Mouse (Mus musculus): ENCODE measurements around the gene Nol8. TPM values are rescaled to one million over a fixed set of nuclear protein-coding genes. Genes with fewer than 3 reads are reported as not detected.

The Nol8 gene
- polyA plus RNA-seq, 1 experiment, result 10.3 TPM

- no peaks in the 10 kb centered on the region for H3K4me1 ChIP-seq (ENCODE audit: control insufficient read depth, insufficient read depth, insufficient read length, low read length)
- no peak overlapping the region for H3K4me3 ChIP-seq (ENCODE audit: insufficient read depth, low read depth, low read length)
- no peak overlapping the region for H3K27ac ChIP-seq (replicated peaks; ENCODE audit: low read depth, low read length)
Measured at GRCm38 (mm10) chr13:49651136-49651535, 1.7 kb upstream of the Nol8 start.

- H3K4me3 ChIP-seq (ENCODE audit: insufficient read depth, low read depth, low read length), result peak overlapping the region; percentile 59; the same call in 1 of the 2 replicates
- no peaks in the 10 kb centered on the region for H3K4me1 ChIP-seq (ENCODE audit: control insufficient read depth, insufficient read depth, insufficient read length, low read length)
- no peak overlapping the region for H3K27ac ChIP-seq (replicated peaks; ENCODE audit: low read depth, low read length)
Measured at GRCm38 (mm10) chr13:49651781-49652351, 1.0 kb upstream of the Nol8 start.

DNA sequence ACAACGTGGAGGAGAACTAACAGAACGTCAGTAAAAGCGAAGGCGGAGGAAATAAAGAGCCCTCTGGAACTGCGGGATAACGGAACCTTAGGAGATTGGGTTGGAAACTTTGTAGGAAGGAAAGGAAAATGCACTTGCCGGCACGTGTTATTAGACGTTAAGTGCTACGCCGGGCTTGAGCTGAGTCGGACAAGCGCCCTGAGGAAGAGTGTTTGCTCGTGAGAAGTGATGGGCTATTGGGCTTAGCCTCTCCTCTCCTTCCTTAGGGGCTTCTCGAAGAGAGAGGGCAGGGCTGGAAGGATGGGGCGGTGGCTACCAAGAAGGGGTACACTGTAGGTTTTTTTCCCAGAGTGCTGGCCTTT, 283 bp downstream of the Nol8 start:
- Histone ChIP-seq H3K4me3 (ENCODE audit: insufficient read depth, low read depth, low read length) (peak overlapping the region; percentile 66), H3K27ac (replicated peaks; ENCODE audit: low read depth, low read length) (peak overlapping the region; percentile 74), H3K4me1 (ENCODE audit: control insufficient read depth, insufficient read depth, insufficient read length, low read length) (no peaks in the 10 kb centered on the region)

DNA sequence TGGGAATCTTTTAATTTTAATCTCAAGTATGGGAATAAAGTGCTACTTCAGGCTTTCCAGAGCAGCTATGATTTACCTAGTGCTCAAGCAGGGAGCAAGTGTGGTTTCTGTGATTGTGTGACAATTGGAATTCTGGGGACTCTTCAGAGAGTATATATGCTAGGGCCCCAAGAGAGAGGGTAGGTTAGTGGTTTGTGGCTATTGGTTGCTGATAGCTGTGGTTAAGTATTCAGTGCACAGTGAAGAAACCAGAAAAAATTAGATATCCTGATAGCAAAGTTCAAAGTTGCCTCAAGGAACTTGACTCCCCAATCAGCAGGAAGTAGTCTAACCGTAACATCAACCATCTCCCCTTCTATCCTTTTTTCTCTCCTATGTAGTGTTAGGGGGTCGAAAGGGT, 24.9 kb downstream of the Nol8 start:
- no peak overlapping the region for H3K27ac ChIP-seq (replicated peaks; ENCODE audit: low read depth, low read length)
- H3K4me3 ChIP-seq (ENCODE audit: insufficient read depth, low read depth, low read length), result no peak overlapping the region
- no peaks in the 10 kb centered on the region for H3K4me1 ChIP-seq (ENCODE audit: control insufficient read depth, insufficient read depth, insufficient read length, low read length)

DNA sequence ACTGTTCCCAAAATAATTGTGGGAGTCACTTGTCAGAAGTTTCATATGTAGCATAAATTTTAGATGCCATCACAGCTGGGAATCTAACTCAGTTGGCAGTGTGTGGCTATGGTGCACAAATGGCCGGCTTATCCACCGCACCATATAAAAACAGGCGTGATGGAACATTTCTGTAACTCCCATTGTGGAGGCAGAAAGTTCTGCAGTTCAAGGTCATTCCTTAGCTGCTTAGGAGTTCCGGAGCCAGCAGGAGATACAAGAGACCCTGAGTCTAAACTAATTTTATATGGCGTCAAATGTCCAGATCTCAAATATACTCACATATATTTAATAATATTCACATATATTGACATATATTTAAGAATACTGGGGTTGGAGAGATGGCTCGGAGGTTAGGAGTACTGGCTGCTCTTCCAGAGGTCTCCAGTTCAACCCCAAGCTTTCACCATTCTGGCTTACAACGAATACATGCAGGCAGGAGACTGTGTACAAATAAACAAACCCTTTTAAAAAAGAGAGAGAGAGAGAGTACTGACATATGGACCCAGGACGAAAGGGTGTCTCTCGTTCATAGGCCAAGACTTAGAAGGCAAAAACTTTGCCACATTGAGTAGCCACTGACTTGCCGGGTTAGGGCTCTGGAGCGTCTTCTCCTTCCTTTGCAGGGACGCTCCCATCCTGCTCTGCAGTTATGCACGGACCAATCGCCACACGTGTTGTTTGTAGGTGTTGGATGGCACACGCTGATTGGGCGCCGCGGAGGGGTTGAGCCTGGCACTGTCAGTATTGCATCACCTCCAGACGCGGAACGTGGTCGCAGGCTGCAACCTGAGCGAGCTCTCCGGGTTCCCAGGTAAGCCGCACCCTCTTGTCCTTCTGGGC, 28.7 kb downstream of the Nol8 start, which contains the start of gene Iars:
Gene Iars (plus strand): TSS at position 750 of the 882 bp plus-strand sequence.
- Histone ChIP-seq H3K4me3 (ENCODE audit: insufficient read depth, low read depth, low read length) (peak within 1 kb of the TSS; percentile 81), H3K27ac (replicated peaks; ENCODE audit: low read depth, low read length) (peak within 1 kb of the TSS; percentile 79), H3K4me1 (ENCODE audit: control insufficient read depth, insufficient read depth, insufficient read length, low read length) (0 out of 2 replicates have a peak, but pooled peaks cover 4% of the 10 kb centered on the region)

DNA sequence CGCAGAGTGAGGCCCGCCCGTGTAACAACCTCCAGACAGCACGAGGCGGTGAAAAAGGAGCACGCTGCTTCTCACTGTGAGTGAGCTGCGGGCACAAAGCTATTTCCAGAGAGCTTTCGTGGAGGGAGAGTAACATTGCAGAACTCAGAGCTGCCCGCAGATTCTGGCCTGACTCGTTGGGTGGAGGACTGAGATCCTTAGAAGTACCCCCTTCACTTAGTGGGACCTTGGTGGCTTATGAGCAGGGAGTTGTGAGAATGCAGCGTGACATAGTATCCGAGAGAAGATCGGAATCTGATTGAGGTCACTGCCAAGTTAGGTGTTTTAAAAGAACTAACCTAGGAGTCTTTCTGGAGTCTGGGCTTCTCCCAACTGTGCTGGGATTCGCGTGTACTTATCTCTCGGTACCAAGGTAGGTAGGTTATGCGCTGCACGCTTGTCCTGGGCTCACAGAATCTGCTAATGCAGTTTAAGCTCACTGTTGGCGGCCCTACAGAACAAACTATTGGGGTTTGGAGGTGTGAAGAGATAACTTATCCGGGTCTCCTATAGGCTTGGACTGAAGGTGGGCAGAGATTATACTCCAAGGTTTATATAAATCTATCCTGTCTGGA, 29.5 kb downstream of the Nol8 start:
- H3K27ac ChIP-seq (replicated peaks; ENCODE audit: low read depth, low read length), result no peak overlapping the region
- peak overlapping the region; percentile 81 for H3K4me3 ChIP-seq (ENCODE audit: insufficient read depth, low read depth, low read length)
- 0 out of 2 replicates have a peak, but pooled peaks cover 4% of the 10 kb centered on the region for H3K4me1 ChIP-seq (ENCODE audit: control insufficient read depth, insufficient read depth, insufficient read length, low read length)

GRCm38 (mm10) chr13:49684266-49684665, 31.4 kb downstream of the Nol8 start:
- Histone ChIP-seq H3K4me3 (ENCODE audit: insufficient read depth, low read depth, low read length) (no peak overlapping the region), H3K4me1 (ENCODE audit: control insufficient read depth, insufficient read depth, insufficient read length, low read length) (0 out of 2 replicates have a peak, but pooled peaks cover 4% of the 10 kb centered on the region), H3K27ac (replicated peaks; ENCODE audit: low read depth, low read length) (no peak overlapping the region)

DNA sequence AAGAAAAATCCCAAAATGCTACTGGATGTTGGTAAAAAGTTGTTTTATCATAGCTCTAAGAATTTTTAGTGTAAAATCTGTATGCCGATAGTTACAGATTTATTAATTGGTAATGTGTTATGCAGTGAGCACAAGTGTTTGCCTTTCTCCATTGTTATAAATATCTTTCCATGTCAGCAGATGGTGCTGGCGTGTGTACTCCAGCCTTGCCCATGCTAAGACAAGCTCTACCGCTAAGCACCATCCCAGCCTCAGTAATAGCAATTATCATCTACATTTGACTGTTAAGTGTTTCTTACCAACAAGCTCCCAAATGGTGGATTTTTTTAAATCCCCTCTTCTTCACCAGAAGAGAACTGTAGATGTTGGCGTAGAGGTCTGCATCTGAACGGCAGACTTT, 38.2 kb downstream of the Nol8 start:
- Histone ChIP-seq H3K27ac (replicated peaks; ENCODE audit: low read depth, low read length) (no peak overlapping the region), H3K4me3 (ENCODE audit: insufficient read depth, low read depth, low read length) (no peak overlapping the region), H3K4me1 (ENCODE audit: control insufficient read depth, insufficient read depth, insufficient read length, low read length) (no peaks in the 10 kb centered on the region)

DNA sequence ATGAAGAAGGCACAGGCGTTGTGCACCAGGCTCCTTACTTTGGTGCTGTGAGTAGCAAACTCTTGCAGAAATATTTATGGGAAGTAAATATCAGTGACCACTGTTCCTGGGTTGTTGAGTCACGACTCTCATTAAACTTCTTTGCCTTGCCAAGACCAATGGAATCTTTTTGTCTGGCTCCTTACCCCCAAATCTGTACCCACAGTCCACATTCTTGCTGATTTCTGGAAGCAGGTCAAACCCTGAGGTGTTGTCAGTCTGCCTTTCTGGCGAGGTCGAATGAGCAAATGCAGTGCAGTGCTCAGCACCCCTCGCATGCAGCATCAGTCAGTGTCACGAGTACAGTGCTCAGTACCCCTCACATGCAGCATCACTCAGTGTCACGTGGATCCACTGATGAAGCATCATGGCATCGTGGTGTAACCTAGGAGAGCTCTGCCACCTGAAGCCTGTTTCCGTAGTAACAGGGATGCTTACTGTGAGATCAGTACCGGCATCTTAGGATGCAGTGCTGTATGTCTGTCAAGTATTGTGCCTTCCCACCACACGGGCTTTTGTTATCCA, 50.4 kb downstream of the Nol8 start:
- H3K4me3 ChIP-seq (ENCODE audit: insufficient read depth, low read depth, low read length), result no peak overlapping the region
- no peak overlapping the region for H3K27ac ChIP-seq (replicated peaks; ENCODE audit: low read depth, low read length)
- H3K4me1 ChIP-seq (ENCODE audit: control insufficient read depth, insufficient read depth, insufficient read length, low read length), result no peaks in the 10 kb centered on the region

DNA sequence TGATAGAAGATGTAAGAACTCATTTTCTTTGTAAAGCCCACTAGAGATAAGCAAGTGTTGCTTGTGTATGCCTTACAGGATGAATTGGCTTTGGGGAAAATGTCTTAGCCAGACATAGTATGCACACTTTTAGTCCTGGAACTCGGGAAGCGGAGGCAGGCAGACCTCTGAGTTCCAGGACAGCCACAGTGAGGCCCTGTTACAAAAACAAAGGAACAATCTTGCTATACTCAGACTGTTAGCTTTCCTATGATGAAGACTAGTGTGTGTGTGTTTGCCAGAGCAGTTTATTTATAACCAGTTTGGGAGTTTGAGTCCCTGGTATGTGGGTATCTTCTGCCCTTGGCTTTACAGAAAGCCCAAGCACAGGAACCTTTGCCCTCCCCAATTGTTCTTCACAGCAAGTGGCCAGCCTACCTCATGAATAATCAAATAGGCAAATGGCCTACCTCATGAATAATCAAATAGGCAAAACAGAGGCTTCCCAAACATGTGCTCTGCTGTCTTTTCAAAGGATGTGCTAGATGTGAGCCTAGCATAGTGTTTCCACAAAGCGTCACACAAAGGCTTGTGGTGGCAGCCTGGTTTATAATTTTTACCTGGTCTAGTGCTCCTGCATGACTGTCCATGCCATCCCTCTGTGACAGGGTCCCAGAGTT, 53.3 kb downstream of the Nol8 start:
- Histone ChIP-seq H3K4me1 (ENCODE audit: control insufficient read depth, insufficient read depth, insufficient read length, low read length) (no peaks in the 10 kb centered on the region), H3K4me3 (ENCODE audit: insufficient read depth, low read depth, low read length) (no peak overlapping the region), H3K27ac (replicated peaks; ENCODE audit: low read depth, low read length) (no peak overlapping the region)

DNA sequence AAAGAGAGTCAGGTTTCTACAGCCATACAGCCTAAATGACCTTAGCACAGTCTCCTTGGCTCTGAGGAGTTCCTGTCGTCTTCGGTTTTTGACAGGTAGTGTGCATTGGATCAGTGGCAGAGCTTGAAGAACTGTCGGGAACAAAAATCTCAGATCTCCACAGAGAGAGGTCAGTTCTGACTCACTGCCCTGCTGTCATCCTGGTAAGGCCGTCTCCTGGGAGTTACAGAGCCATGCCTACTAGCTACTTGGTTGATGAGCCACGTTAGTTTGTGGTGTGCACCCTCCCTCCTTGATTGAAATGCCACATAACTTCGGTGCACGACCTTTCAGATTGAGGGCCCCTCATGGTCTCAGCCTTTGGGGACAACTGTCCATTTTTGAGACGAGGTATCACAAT, 55.4 kb downstream of the Nol8 start:
- Histone ChIP-seq H3K4me1 (ENCODE audit: control insufficient read depth, insufficient read depth, insufficient read length, low read length) (no peaks in the 10 kb centered on the region), H3K27ac (replicated peaks; ENCODE audit: low read depth, low read length) (no peak overlapping the region), H3K4me3 (ENCODE audit: insufficient read depth, low read depth, low read length) (no peak overlapping the region)

DNA sequence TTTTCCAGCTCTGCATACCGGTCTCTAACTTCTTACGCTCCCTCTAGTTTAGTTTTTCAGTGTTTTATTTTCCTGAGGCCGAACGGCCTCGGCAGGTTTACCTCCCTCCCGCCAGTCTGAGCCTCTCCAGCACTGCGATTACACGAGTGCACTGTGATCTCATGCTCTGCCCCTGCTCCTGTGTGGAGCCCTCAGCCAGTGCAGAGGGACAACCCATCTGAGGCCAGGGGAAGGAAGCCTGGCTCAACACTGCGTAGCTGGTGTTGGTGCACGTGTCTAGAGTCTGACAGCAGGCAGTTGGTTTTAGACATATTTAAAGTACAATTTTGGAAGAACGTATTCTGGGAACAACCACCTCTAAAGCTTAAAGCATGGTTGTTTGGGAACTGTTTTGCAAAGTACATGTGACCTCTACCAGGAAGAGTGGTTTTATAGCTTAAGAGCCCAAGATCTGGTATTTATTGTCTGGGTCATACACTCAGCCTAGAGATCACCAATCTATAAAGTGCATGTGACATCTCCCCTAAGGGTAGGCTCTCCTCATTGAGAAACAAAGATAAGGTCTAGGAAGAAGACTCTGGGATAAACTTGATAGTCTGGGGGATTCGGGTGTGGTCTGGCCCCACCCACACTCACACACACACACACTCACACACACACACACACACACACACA, 59.3 kb downstream of the Nol8 start:
- Histone ChIP-seq H3K27ac (replicated peaks; ENCODE audit: low read depth, low read length) (no peak overlapping the region), H3K4me3 (ENCODE audit: insufficient read depth, low read depth, low read length) (no peak overlapping the region)

GRCm38 (mm10) chr13:49719310-49719709, 66.4 kb downstream of the Nol8 start:
- no peak overlapping the region for H3K27ac ChIP-seq (replicated peaks; ENCODE audit: low read depth, low read length)
- no peak overlapping the region for H3K4me3 ChIP-seq (ENCODE audit: insufficient read depth, low read depth, low read length)
- H3K4me1 ChIP-seq (ENCODE audit: control insufficient read depth, insufficient read depth, insufficient read length, low read length), result no peaks in the 10 kb centered on the region

More for the DNA sequence above, 59.3 kb downstream of the Nol8 start:
- no peaks in the 10 kb centered on the region for H3K4me1 ChIP-seq (ENCODE audit: control insufficient read depth, insufficient read depth, insufficient read length, low read length)
